Mouse (Mus musculus) heart, embryonic 14.5 days (tissue): ENCODE measurements around the gene Srgap2. TPM values are rescaled to one million over a fixed set of nuclear protein-coding genes. Genes with fewer than 3 reads are reported as not detected.

ENCODE experiments used
- ATAC-seq: fragments of 200-750 bp; cut with Nextera tagmentation; 2 replicates; pipeline ENCODE4 v1.8.0; 2017; ENCODE audit warnings: low read depth, moderate TSS enrichment; ENCODE audit not compliant: insufficient number of reproducible peaks, insufficient read depth, low FRiP score
- H3K27ac ChIP-seq, 2 experiments: fragments of 200-500 bp in 1 of 2; fragments of 300-500 bp in 1 of 2; sonication (generic) in 1 of 2; replicated peaks in 1 of 2; 2 replicates each; pipeline ENCODE4 v1.5.1; 2012 to 2014; ENCODE audit warnings: low read depth in 2 of 2, low read length in 2 of 2, control low read depth in 1 of 2, mild to moderate bottlenecking in 1 of 2, mixed read lengths in 1 of 2; ENCODE audit not compliant: control insufficient read depth in 1 of 2, insufficient read depth in 1 of 2
- H3K27me3 ChIP-seq: fragments of 300-500 bp; sonication (generic); 2 replicates; pipeline ENCODE4 v1.6.1; 2014; ENCODE audit warnings: mild to moderate bottlenecking, low read length, control low read depth; ENCODE audit not compliant: control insufficient read depth, insufficient read depth
- H3K36me3 ChIP-seq: fragments of 300-500 bp; sonication (generic); 2 replicates; pipeline ENCODE4 v1.6.1; 2014; ENCODE audit warnings: mild to moderate bottlenecking, control low read depth, low read length, mixed read lengths; ENCODE audit not compliant: control insufficient read depth, insufficient read depth
- H3K4me1 ChIP-seq, 2 experiments: fragments of 200-500 bp in 1 of 2; fragments of 300-500 bp in 1 of 2; sonication (generic) in 1 of 2; 2 replicates each; pipeline ENCODE4 v1.6.1; 2012 to 2014; ENCODE audit warnings: low read length in 2 of 2, control low read depth in 1 of 2, mixed read lengths in 1 of 2; ENCODE audit not compliant: control insufficient read depth in 2 of 2, insufficient read depth in 2 of 2
- H3K4me2 ChIP-seq: fragments of 300-500 bp; sonication (generic); 2 replicates; pipeline ENCODE4 v1.6.1; 2014; ENCODE audit warnings: mild to moderate bottlenecking, low read length
- H3K4me3 ChIP-seq, 2 experiments: fragments of 200-500 bp in 1 of 2; fragments of 300-500 bp in 1 of 2; sonication (generic) in 1 of 2; 2 replicates each; pipeline ENCODE4 v1.5.1; 2012 to 2014; ENCODE audit warnings: low read length in 2 of 2, mild to moderate bottlenecking in 2 of 2, control low read depth in 1 of 2, low read depth in 1 of 2, moderate library complexity in 1 of 2; ENCODE audit not compliant: control insufficient read depth in 1 of 2, insufficient read depth in 1 of 2
- H3K9ac ChIP-seq: fragments of 300-500 bp; sonication (generic); 2 replicates; pipeline ENCODE4 v1.6.1; 2014; ENCODE audit warnings: mild to moderate bottlenecking, low read length
- H3K9me3 ChIP-seq: fragments of 300-500 bp; sonication (generic); 2 replicates; pipeline ENCODE4 v1.6.1; 2016; ENCODE audit warnings: low read length, control low read depth; ENCODE audit not compliant: control insufficient read depth
- WGBS: fragments of 180-500 bp; shearing (Covaris S2); extraction: QIAGEN DNeasy Blood & Tissue Kit; methylation state at CpG from one replicate; pipeline ENCODE4 v1.1.7; 2014; 5-methylcytosine and 5-hydroxymethylcytosine counted together
- polyA plus RNA-seq: library from polyadenylated mRNA; unstranded; fragments of >200 nt; fragmentation: Nextera tagmentation; extraction: Ambion mirVana; gene quantifications from 2 replicates; pipeline ENCODE4 v1.2.1, GENCODE M21; 2014

Srgap2 gene
- polyA plus RNA-seq, 1 experiment from 2014 or later = 15.7 TPM

DNA sequence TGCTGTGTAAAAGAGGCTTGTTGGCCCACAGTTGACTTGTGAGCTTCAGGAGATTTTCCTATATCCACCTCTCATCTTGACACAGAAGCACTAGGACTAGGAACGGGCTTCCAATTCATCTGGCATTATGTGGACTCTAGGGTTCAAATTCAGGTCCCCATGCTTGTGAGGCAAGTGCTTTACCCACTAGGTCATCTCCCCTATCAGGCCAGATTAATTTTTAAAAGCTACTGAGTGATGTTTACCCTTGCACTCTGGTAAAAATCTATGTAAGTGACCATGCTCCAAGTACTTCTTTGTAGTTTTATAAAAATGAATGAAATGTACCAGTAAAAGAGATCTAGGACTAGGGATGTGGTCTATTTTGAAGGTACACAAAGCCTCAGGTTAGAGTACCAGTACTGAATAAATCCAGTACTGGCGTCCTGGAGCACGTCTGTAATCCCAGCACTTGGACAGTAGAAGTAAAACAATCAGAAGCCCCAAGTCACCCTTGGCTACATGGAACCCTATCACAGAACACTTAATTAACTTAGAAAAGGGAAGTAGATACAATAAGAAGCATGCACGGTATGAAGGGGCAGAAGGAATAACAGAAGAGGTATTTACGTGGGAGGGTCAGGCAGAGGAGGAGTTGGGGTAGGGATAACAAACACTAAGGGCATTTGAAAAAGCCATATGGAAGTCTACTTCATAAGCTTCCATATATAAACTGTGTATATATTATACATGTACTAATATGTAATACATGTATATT is 40.9 kb downstream of the Srgap2 start:
- Histone ChIP-seq H3K4me1 (peaks cover 0 to 43% of the 10 kb centered on the region in 2 experiments; a peak in 2 of 4 replicates), H3K4me2 (no peak overlapping the region), H3K9ac (no peak overlapping the region), H3K27ac (no peak overlapping the region), H3K36me3 (no peaks in the 10 kb centered on the region), H3K27me3 (no peaks in the 10 kb centered on the region), H3K9me3 (no peaks in the 10 kb centered on the region), H3K4me3 (no peak overlapping the region)
- WGBS = 39% methylated on average over 5 of the region's 5 CpGs
- ATAC-seq = no peak

DNA sequence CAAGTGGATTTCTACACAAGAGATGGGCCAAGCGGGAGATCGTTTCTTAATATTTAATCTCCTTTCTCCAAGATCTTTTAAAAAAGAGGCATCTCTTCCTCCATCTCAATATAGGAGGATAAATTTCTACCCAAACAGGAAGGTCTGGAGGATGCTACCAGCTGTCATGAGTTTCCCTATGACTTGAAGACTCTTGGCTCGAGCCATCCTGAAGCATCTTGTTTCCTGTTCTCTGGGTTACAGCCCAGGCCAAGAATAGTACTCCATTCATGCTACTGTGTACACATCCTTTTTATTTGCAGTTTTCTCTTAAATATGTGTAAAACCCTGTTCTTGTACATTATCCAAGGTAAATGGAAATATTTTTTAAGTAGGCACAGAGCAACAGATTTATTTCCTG is 44.9 kb downstream of the Srgap2 start:
- 77% methylated on average over 3 of the region's 3 CpGs for WGBS
- no peaks in the 10 kb centered on the region for H3K27me3 ChIP-seq
- H3K27ac ChIP-seq = no peak overlapping the region
- peaks cover 5% of the 10 kb centered on the region; the same call in 1 of the 2 replicates for H3K9me3 ChIP-seq
- H3K9ac ChIP-seq = no peak overlapping the region
- H3K4me1 ChIP-seq = peaks cover 0 to 51% of the 10 kb centered on the region in 2 experiments; a peak in 2 of 4 replicates
- H3K4me2 ChIP-seq = no peak overlapping the region
- no peaks in the 10 kb centered on the region for H3K36me3 ChIP-seq
- no peak for ATAC-seq
- no peak overlapping the region for H3K4me3 ChIP-seq

DNA sequence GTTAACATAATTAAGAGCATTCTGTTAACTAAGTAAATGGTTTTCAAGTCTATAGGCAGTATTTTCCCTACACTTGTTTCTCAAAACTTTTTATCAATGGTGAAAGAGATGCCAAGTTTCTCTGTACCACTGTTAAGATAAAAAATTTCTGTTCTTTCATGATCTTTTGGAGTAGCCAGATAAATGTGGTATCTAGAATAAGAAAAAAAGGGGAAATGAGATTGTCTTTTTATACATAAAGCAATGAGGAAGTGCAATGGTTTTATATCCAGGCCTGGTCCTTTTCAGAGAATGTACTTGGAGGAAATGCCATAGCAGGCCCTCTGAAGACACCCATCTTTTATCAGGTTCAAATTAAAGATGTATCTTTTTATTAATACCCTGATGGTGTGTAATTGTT is 45.8 kb downstream of the Srgap2 start:
- H3K4me1 ChIP-seq = peaks cover 0 to 45% of the 10 kb centered on the region in 2 experiments; a peak in 2 of 4 replicates
- no peaks in the 10 kb centered on the region for H3K27me3 ChIP-seq
- peaks cover 5% of the 10 kb centered on the region; the same call in 1 of the 2 replicates for H3K9me3 ChIP-seq
- no peak overlapping the region for H3K4me2 ChIP-seq
- H3K36me3 ChIP-seq = no peaks in the 10 kb centered on the region
- ATAC-seq = no peak
- H3K27ac ChIP-seq = no peak overlapping the region
- H3K9ac ChIP-seq = no peak overlapping the region
- no peak overlapping the region for H3K4me3 ChIP-seq

DNA sequence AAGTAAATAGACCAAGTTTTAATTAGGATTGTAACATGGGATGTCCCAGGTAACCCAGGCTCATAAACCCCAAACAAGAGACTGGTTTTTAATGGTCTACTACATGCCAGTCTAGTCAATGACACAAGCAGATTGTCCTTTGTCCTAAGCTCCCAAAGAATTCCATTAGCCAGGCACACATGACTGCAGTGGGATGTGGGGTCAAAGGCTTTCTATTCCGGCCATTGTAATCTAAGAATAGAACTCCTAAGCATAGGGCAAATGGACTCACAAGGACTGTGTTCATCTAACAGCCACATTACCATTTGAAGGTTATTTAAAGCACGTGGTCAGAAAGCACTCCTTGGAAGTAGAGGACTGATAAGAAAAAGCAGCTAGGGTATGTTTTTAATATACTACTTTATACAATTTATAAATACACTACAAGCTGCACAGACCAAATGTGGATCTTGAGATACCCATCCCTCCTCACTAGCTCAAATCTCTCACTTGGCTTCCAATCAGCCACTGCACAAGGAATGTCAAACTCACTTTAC is 48.3 kb downstream of the Srgap2 start:
- Histone ChIP-seq H3K27me3 (no peaks in the 10 kb centered on the region), H3K4me3 (no peak overlapping the region), H3K36me3 (no peaks in the 10 kb centered on the region), H3K4me2 (peak overlapping the region; percentile 11; the same call in 1 of the 2 replicates), H3K9me3 (peaks cover 5% of the 10 kb centered on the region; the same call in 1 of the 2 replicates), H3K4me1 (peaks cover 0 to 35% of the 10 kb centered on the region in 2 experiments; a peak in 2 of 4 replicates), H3K9ac (no peak overlapping the region), H3K27ac (peak overlapping the region; percentile 72 to 80)
- peak; percentile 47; the same call in 1 of the 2 replicates for ATAC-seq
- 16% methylated on average over 2 of the region's 2 CpGs for WGBS

DNA sequence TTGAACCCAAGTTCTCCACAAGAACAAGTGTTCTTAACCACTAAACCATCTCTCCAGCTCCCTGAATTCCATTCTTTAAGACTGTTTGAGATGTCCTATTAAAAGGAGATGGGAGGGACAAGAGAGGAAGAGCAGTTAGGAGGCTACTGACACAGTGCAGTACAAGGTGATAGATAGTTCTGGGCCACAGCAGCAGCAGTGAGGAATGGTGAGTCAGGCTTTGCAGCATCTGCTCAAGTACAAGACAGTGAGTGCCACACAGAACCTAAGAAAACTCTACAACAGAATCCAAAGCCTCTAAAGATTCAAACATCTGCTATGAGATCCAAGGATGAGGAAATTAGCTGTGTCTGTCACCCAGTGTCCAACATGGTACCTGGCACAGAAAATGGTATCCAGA is 51.8 kb downstream of the Srgap2 start:
- Histone ChIP-seq H3K4me1 (peaks cover 0 to 18% of the 10 kb centered on the region in 2 experiments; a peak in 2 of 4 replicates), H3K27ac (no peak overlapping the region), H3K4me2 (no peak overlapping the region), H3K27me3 (no peaks in the 10 kb centered on the region), H3K36me3 (no peaks in the 10 kb centered on the region), H3K9ac (no peak overlapping the region), H3K9me3 (peaks cover 5% of the 10 kb centered on the region; the same call in 1 of the 2 replicates), H3K4me3 (no peak overlapping the region)
- ATAC-seq = no peak

DNA sequence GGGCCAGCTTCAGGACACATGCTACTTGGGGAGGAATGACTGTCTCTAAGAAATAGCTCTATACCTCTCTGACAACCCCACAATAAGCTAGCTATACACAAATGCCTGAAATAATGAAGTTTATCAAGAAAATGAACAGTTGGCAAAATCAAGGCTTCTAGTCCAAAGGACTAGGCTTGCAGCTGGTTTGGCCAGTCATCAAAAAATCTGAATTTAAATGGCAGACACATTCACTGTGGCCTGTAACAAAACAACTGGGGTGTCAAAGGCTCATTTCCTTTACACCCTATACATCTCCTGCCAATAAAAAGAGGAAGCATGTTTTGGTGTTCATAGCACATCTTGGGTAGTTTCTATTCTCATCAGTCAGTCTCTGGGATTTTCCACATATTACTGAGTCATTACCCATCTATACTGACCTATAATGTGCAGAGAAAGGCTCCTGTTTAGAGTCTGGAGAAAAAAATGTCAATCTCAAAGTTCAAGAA is 53.5 kb downstream of the Srgap2 start:
- Histone ChIP-seq H3K36me3 (no peaks in the 10 kb centered on the region), H3K9ac (no peak overlapping the region), H3K9me3 (no peaks in the 10 kb centered on the region), H3K27me3 (no peaks in the 10 kb centered on the region), H3K4me1 (peaks cover 0 to 12% of the 10 kb centered on the region in 2 experiments; a peak in 2 of 4 replicates), H3K27ac (no peak overlapping the region; a peak in 1 of 4 replicates), H3K4me2 (no peak overlapping the region), H3K4me3 (no peak overlapping the region)
- no peak for ATAC-seq

DNA sequence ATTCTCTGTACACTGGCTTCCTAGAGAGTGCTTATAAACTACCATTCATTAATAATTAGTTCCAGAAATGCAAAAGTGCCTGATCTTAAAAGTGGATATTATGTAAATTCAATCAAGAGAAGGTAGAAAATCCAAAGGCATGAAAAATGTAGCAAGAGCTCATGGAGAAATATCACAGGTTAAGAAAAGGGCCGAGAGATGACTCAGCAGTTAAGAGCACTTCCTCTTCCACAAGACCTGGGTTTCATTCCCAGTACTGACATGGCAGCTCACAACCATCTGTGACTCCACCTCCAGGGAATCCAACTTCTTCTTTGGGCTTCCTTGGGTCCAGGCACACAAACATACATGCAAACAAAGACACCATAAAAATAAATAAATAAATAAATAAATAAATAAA is 56.6 kb downstream of the Srgap2 start:
- no peak overlapping the region for H3K27ac ChIP-seq
- no peak overlapping the region for H3K9ac ChIP-seq
- 90% methylated on average over 1 of the region's 1 CpGs for WGBS
- no peak for ATAC-seq
- H3K4me2 ChIP-seq = no peak overlapping the region
- H3K4me1 ChIP-seq = no peaks in the 10 kb centered on the region
- H3K27me3 ChIP-seq = no peaks in the 10 kb centered on the region
- no peaks in the 10 kb centered on the region for H3K9me3 ChIP-seq
- H3K4me3 ChIP-seq = no peak overlapping the region
- no peaks in the 10 kb centered on the region for H3K36me3 ChIP-seq
